Mouse (Mus musculus) lung, embryonic 16.5 days (tissue): ENCODE results near the gene Nmrk1. TPM values are rescaled to one million over a fixed set of nuclear protein-coding genes. Genes with fewer than 3 reads are reported as not detected.
"Not testable (repeated sequence)": the region's sequence is repeated elsewhere in the genome, so short reads cannot be mapped to it uniquely, and the experiment has no call there.

Experiments
- ATAC-seq: fragments of 200-750 bp; cut with Nextera tagmentation; 2 replicates; pipeline ENCODE4 v1.8.0; 2017; ENCODE audit warnings: low read depth, mild to moderate bottlenecking, moderate library complexity
- H3K27ac ChIP-seq: fragments of 300-500 bp; sonication (generic); 2 replicates; pipeline ENCODE4 v1.5.1; 2014; ENCODE audit warnings: mild to moderate bottlenecking, control low read depth, low read length
- H3K27me3 ChIP-seq: fragments of 300-500 bp; sonication (generic); 2 replicates; pipeline ENCODE4 v1.6.1; 2014; ENCODE audit warnings: low read depth, low read length, mixed read lengths; ENCODE audit not compliant: control insufficient read depth, insufficient read depth
- H3K36me3 ChIP-seq: fragments of 300-500 bp; sonication (generic); 2 replicates; pipeline ENCODE4 v1.6.1; 2014; ENCODE audit warnings: low read length; ENCODE audit not compliant: control insufficient read depth, insufficient read depth
- H3K4me1 ChIP-seq: fragments of 300-500 bp; sonication (generic); replicated peaks from 2 replicates; pipeline ENCODE4 v1.6.1; 2014; ENCODE audit warnings: low read length, mixed read lengths; ENCODE audit not compliant: control insufficient read depth, insufficient read depth
- H3K4me2 ChIP-seq: fragments of 300-500 bp; sonication (generic); 2 replicates; pipeline ENCODE4 v1.6.1; 2014; ENCODE audit warnings: low read depth, low read length, control low read depth
- H3K4me3 ChIP-seq: fragments of 300-500 bp; sonication (generic); 2 replicates; pipeline ENCODE4 v1.5.1; 2014; ENCODE audit warnings: mild to moderate bottlenecking, low read length, control low read depth
- H3K9ac ChIP-seq: fragments of 300-500 bp; sonication (generic); 2 replicates; pipeline ENCODE4 v1.6.1; 2014; ENCODE audit warnings: low read length, control low read depth
- H3K9me3 ChIP-seq: fragments of 300-500 bp; sonication (generic); 2 replicates; pipeline ENCODE4 v1.6.1; 2016; ENCODE audit warnings: low read length; ENCODE audit not compliant: control insufficient read depth
- WGBS: fragments of 180-500 bp; shearing (Covaris S2); extraction: QIAGEN DNeasy Blood & Tissue Kit; methylation state at CpG from one replicate; pipeline ENCODE4 v1.1.7; 2014; 5-methylcytosine and 5-hydroxymethylcytosine counted together
- polyA plus RNA-seq: library from polyadenylated mRNA; unstranded; fragments of >200 nt; fragmentation: Nextera tagmentation; extraction: Ambion mirVana; gene quantifications from 2 replicates; pipeline ENCODE4 v1.2.1, GENCODE M21; 2015

Nmrk1 gene
- polyA plus RNA-seq = 11.1 and 13.5 TPM in 2 replicates

DNA sequence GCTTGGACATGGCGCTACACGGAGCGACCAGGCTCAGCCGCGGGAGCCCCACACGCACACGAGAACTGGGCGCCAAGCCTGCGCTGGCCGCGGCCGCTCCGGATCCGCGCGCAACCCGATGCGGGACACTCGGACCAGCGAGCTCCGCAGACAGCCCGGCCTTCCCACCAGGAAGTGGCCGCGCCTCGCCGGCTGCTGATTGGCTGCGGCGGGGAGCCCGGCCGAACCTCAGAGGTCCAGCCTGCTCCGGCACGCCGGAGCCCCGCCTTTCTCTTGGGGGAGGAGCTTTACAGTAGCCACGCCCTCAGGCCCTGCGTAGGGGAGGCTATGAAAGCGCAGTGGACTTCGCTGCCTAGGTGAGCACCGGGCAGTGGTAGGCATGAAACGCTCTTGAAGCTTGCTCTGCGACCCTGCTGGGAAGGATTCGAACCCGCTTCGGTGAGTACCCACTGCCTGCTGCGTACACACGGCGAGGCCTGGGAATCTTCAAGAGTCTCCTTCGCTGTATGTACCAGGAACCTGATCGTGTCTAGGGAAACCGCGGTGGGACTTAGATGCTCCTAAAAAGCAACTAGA is at the start of gene Nmrk1, which contains the start of gene Ostf1:
Gene Nmrk1, plus strand, starts transcription at position 307 of the 576 bp plus-strand sequence.
Gene Ostf1, minus strand, starts transcription at position 180 of the 576 bp plus-strand sequence.
- peak; percentile 99 for ATAC-seq
- peak within 1 kb of the TSS; percentile 95 for H3K27ac ChIP-seq
- no peaks in the 10 kb centered on the region for H3K27me3 ChIP-seq
- H3K4me3 ChIP-seq = peak within 1 kb of the TSS; percentile 93
- WGBS = under 1% methylated on average over 51 of the region's 51 CpGs
- H3K36me3 ChIP-seq = no peaks in the 10 kb centered on the region
- H3K4me2 ChIP-seq = peak within 1 kb of the TSS; percentile 54
- peaks cover 13% of the 10 kb centered on the region for H3K4me1 ChIP-seq
- H3K9ac ChIP-seq = peak within 1 kb of the TSS; percentile 86
- H3K9me3 ChIP-seq = no peaks in the 10 kb centered on the region

DNA sequence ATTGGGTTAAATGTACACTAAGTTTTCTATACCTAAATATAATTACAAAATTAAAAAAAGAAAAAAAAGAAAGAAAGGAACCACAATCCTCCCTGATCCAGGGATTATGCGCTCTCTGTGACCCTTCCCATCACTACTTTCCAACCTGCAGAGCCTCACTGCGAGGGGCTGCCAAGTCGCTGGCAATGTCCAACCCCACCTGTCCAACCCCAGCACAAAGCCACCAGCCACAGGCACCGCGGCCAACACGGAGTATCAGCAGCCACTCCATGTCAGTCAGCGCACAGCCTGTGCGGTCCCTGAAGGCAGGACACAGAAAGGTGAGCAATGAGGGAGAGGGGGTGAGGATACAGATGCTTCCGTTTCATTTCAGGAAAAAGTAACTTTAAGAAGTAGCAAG is 49.5 kb upstream of the Nmrk1 start:
- Histone ChIP-seq H3K4me1 (peaks cover 14% of the 10 kb centered on the region), H3K9me3 (no peaks in the 10 kb centered on the region), H3K36me3 (peaks cover 14% of the 10 kb centered on the region), H3K27ac (no peak overlapping the region), H3K27me3 (no peaks in the 10 kb centered on the region), H3K4me2 (no peak overlapping the region), H3K4me3 (no peak overlapping the region), H3K9ac (no peak overlapping the region)
- WGBS = 89% methylated on average over 9 of the region's 9 CpGs
- no peak for ATAC-seq

DNA sequence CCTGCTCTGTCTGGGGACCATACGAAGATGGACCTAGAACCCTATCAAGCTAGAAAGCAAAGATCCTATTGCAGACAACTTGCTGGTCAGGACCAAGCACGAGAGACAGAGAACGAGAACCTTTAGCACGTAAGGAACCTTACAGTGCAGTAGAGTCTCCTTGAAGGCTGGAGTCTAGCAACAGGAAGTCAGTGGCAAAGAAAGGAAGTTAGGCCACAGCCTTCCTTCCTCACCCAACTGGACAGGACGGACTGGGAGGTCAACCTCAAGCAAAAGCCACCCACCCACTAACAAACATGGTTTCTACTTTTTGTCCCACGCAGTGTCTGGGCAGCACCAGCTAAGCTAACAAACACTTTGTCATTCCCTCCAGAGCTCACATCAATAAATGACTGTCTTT is 48.9 kb upstream of the Nmrk1 start:
- ATAC-seq = no peak
- Histone ChIP-seq H3K9me3 (no peaks in the 10 kb centered on the region), H3K36me3 (peaks cover 14% of the 10 kb centered on the region), H3K4me2 (no peak overlapping the region), H3K9ac (no peak overlapping the region), H3K4me1 (peaks cover 14% of the 10 kb centered on the region), H3K27me3 (no peaks in the 10 kb centered on the region), H3K4me3 (no peak overlapping the region), H3K27ac (no peak overlapping the region)
- 76% methylated on average over 6 of the region's 6 CpGs for WGBS

DNA sequence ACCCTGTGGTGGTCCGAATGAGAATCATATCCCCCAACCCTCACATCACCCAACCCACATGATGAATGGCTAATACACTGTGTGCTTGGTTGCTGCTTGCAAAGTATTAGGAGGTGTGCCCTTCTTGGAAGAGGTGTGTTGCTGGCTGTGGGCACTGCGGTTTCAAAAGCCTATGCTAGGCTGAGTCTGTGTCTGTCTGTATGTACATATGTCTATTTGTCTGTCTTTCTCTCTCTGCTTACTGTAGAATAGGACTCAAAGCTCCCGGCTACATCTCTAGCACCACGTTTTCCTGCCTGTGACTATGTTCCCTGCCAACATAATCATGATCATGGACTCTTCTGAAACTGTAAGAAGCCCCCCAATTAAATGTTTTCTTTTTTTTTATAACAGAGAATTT is 48.0 kb upstream of the Nmrk1 start:
- 82% methylated on average over 4 of the region's 4 CpGs for WGBS
- no peaks in the 10 kb centered on the region for H3K27me3 ChIP-seq
- peaks cover 6% of the 10 kb centered on the region for H3K4me1 ChIP-seq
- H3K27ac ChIP-seq = no peak overlapping the region
- H3K4me3 ChIP-seq = no peak overlapping the region
- H3K4me2 ChIP-seq = no peak overlapping the region
- peaks cover 14% of the 10 kb centered on the region for H3K36me3 ChIP-seq
- H3K9ac ChIP-seq = no peak overlapping the region
- no peaks in the 10 kb centered on the region for H3K9me3 ChIP-seq
- no peak for ATAC-seq

DNA sequence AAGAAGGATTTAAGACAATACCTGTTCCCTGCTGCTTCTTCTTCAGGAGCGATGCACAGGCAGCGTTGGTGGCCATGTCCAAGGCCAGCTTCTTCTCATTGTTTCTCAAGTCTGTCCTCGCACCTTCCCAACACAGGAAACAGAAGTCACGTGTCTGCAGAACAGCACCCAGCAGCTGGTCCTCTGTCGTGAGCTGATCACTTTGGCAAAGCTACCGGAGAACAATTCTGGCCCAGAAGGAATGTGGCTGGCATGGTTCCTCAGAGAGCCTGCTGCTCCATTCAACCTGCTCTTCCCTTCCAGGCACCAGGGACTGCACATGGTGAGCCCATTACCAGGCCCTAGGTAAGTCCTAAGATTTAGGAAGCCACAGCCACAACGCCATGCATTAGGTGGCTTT is 47.1 kb upstream of the Nmrk1 start:
- no peak for ATAC-seq
- Histone ChIP-seq H3K4me2 (no peak overlapping the region), H3K4me1 (peaks cover 6% of the 10 kb centered on the region; the same call in 1 of the 2 replicates), H3K36me3 (peaks cover 14% of the 10 kb centered on the region), H3K9me3 (no peaks in the 10 kb centered on the region), H3K27ac (no peak overlapping the region), H3K27me3 (no peaks in the 10 kb centered on the region), H3K4me3 (no peak overlapping the region), H3K9ac (no peak overlapping the region)
- 85% methylated on average over 7 of the region's 7 CpGs for WGBS

DNA sequence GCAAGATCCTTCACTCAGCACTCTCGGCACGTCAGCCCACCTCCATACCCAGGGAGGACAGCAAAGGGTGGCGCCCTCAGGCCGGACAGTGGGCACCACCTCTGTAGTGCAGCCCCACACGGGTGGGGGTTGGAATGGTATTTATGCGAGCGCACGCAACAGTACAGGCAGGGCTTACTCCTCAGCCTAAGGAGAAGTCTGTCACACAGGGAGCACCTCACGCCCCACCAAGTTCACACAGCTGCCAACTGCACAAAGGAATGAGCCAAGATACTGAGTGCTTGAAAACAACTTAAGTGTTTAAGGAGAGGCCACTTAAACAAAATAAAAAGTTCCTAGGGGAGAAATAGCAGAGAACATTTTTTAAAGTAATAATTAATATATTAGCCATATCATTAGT is 44.6 kb upstream of the Nmrk1 start:
- Histone ChIP-seq H3K4me3 (no peak overlapping the region), H3K4me2 (peak overlapping the region; percentile 9; the same call in 1 of the 2 replicates), H3K9me3 (no peaks in the 10 kb centered on the region), H3K4me1 (peaks cover 15% of the 10 kb centered on the region), H3K27me3 (no peaks in the 10 kb centered on the region), H3K9ac (no peak overlapping the region), H3K27ac (peak overlapping the region; percentile 69), H3K36me3 (peaks cover 10% of the 10 kb centered on the region)
- WGBS = 64% methylated on average over 9 of the region's 9 CpGs
- ATAC-seq = peak; percentile 88

DNA sequence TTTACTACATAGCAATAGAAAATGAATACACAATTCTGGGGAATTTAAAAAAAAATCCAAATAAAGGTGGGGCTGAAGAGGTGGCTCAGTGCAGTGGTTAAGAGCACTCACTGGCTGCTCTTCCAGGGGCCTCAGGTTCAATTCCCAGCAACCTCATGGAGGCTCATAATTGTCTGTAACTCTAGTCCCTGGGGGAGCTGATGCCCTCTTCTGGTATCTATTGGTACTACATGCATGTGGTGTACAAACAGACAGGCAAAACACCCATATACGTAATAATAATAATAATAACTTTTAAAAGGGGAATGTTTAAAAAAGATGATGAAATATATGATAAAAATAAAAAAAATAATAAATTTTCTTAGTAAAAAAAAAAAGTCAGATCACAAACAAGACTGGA is 43.5 kb upstream of the Nmrk1 start:
- Histone ChIP-seq H3K36me3 (peaks cover 10% of the 10 kb centered on the region), H3K9me3 (no peaks in the 10 kb centered on the region), H3K27ac (no peak overlapping the region), H3K4me1 (peaks cover 15% of the 10 kb centered on the region), H3K9ac (no peak overlapping the region), H3K4me2 (no peak overlapping the region), H3K27me3 (no peaks in the 10 kb centered on the region), H3K4me3 (no peak overlapping the region)
- 88% methylated on average over 1 of the region's 1 CpGs for WGBS
- ATAC-seq = no peak

DNA sequence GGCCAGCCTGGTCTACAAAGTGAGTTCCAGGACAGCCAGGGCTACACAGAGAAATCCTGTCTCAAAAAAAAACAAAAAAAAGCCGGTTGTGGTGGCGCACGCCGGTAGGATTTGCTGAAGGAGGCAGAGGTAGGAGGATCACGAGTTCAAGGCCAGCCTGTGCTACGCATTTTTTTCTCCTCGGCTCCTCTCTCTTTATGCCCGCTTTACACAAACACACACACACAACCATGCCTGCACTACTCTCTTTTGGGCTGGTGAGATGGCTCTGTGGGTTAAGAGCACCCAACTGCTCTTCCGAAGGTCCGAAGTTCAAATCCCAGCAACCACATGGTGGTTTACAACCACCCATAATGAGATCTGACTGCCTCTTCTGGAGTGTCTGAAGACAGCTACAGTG is 42.9 kb upstream of the Nmrk1 start:
- not testable (repeated sequence) for H3K27me3 ChIP-seq, H3K4me3 ChIP-seq, H3K36me3 ChIP-seq, H3K9ac ChIP-seq, H3K4me2 ChIP-seq, H3K27ac ChIP-seq, ATAC-seq, H3K9me3 ChIP-seq
- WGBS = 95% methylated on average over 10 of the region's 10 CpGs
- peaks cover 15% of the 10 kb centered on the region for H3K4me1 ChIP-seq

DNA sequence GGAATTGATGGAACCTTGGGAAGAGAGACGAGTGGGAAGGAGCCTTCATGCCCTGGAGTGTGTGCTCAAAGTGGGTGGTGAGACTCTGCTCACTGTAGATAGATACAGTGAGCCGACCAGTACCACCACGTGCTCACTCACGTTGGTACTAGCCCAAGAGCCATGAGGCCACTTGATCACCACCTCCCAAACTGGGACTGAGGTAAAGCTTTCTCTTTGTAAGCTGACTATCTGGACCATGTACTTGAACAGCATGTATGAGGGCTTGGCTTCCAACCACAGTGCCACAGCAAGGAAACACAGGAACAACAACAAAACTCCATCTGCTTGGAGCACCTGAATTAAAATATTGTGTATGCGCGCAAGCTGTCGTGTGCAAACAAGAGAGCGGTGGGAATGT is 42.5 kb upstream of the Nmrk1 start:
- peaks cover 15% of the 10 kb centered on the region for H3K4me1 ChIP-seq
- no peak overlapping the region for H3K4me3 ChIP-seq
- no peaks in the 10 kb centered on the region for H3K9me3 ChIP-seq
- H3K27ac ChIP-seq = peak overlapping the region; percentile 58; the same call in 1 of the 2 replicates
- H3K27me3 ChIP-seq = no peaks in the 10 kb centered on the region
- 68% methylated on average over 8 of the region's 8 CpGs for WGBS
- H3K9ac ChIP-seq = no peak overlapping the region
- H3K36me3 ChIP-seq = peaks cover 4% of the 10 kb centered on the region
- no peak overlapping the region for H3K4me2 ChIP-seq
- no peak for ATAC-seq
